Mouse (Mus musculus) liver, embryonic 14.5 days (tissue): Measurements from ENCODE around the gene Cipc.

Source experiments
- CTCF ChIP-seq: IDR thresholded peaks from 2 replicates; pipeline ENCODE4 v1.5.1; 2016; ENCODE audit warnings: antibody characterized with exemption, low read depth, control low read depth
- EP300 ChIP-seq: IDR thresholded peaks from 2 replicates; pipeline ENCODE4 v1.6.1; 2016; ENCODE audit warnings: antibody characterized with exemption, low read depth

GRCm38 (mm10) chr12:87004596-87004995, 57.8 kb downstream of the Cipc start:
- no peak for TF ChIP-seq EP300
- no peak for TF ChIP-seq CTCF
